Mouse (Mus musculus): ENCODE measurements around the gene Ttc14. TPM values are rescaled to one million over a fixed set of nuclear protein-coding genes. Genes with fewer than 3 reads are reported as not detected.

Ttc14 gene
- polyA plus RNA-seq (2015; fragmentation: Nextera tagmentation; extraction: Ambion mirVana), result 74.6 and 76.3 TPM in 2 replicates

GRCm38 (mm10) chr3:33799617-33800512, at the start of gene Ttc14:
Ttc14 (plus strand) TSS chr3:33799832.
- Histone ChIP-seq H3K27me3 (no peaks in the 10 kb centered on the region), H3K27ac (peak within 1 kb of the TSS; percentile 99), H3K4me3 (peak within 1 kb of the TSS; percentile 95), H3K4me1 (peaks cover 11% of the 10 kb centered on the region), H3K9ac (peak within 1 kb of the TSS; percentile 99), H3K4me2 (peak within 1 kb of the TSS; percentile 64), H3K9me3 (no peaks in the 10 kb centered on the region), H3K36me3 (peaks cover 10% of the 10 kb centered on the region)
- peak; percentile 98 for ATAC-seq (ENCODE audit: insufficient number of reproducible peaks, insufficient read depth, low FRiP score, low TSS enrichment, low read depth)
- under 1% methylated on average over 90 of the region's 90 CpGs for WGBS

- H3K4me1 ChIP-seq, result no peaks in the 10 kb centered on the region
- H3K9ac ChIP-seq, result no peak overlapping the region
- no peaks in the 10 kb centered on the region for H3K36me3 ChIP-seq
- no peak overlapping the region for H3K4me2 ChIP-seq
- H3K27ac ChIP-seq, result no peak overlapping the region
- no peaks in the 10 kb centered on the region for H3K27me3 ChIP-seq
- H3K4me3 ChIP-seq, result no peak overlapping the region
- ATAC-seq (ENCODE audit: insufficient number of reproducible peaks, insufficient read depth, low FRiP score, low TSS enrichment, low read depth), result no peak
- H3K9me3 ChIP-seq, result no peaks in the 10 kb centered on the region
These were observed 8.7 kb upstream of the Ttc14 start for GRCm38 (mm10) chr3:33790975-33791374.

GRCm38 (mm10) chr3:33800513-33800820, 835 bp downstream of the Ttc14 start:
- WGBS, result 0% methylated on average over 16 of the region's 16 CpGs
- ATAC-seq (ENCODE audit: insufficient number of reproducible peaks, insufficient read depth, low FRiP score, low TSS enrichment, low read depth), result no peak
- H3K4me3 ChIP-seq, result peak overlapping the region; percentile 95

GRCm38 (mm10) chr3:33807151-33807550, 7.5 kb downstream of the Ttc14 start:
- Histone ChIP-seq H3K36me3 (peaks cover 53% of the 10 kb centered on the region), H3K27me3 (no peaks in the 10 kb centered on the region), H3K4me2 (no peak overlapping the region), H3K27ac (no peak overlapping the region), H3K9me3 (no peaks in the 10 kb centered on the region), H3K4me3 (no peak overlapping the region), H3K4me1 (no peaks in the 10 kb centered on the region), H3K9ac (no peak overlapping the region)
- WGBS, result 70% methylated on average over 1 of the region's 1 CpGs
- no peak for ATAC-seq (ENCODE audit: insufficient number of reproducible peaks, insufficient read depth, low FRiP score, low TSS enrichment, low read depth)

More at GRCm38 (mm10) chr3:33800513-33800820, 835 bp downstream of the Ttc14 start:
- Histone ChIP-seq H3K36me3 (peaks cover 15% of the 10 kb centered on the region), H3K9me3 (no peaks in the 10 kb centered on the region), H3K27me3 (no peaks in the 10 kb centered on the region), H3K4me1 (peaks cover 11% of the 10 kb centered on the region), H3K27ac (peak overlapping the region; percentile 99), H3K4me2 (peak overlapping the region; percentile 64), H3K9ac (peak overlapping the region; percentile 99)

- no peak overlapping the region for H3K27ac ChIP-seq
- H3K9ac ChIP-seq, result no peak overlapping the region
- no peaks in the 10 kb centered on the region for H3K4me1 ChIP-seq
- H3K4me2 ChIP-seq, result no peak overlapping the region
- H3K27me3 ChIP-seq, result no peaks in the 10 kb centered on the region
- no peak overlapping the region for H3K4me3 ChIP-seq
- H3K9me3 ChIP-seq, result no peaks in the 10 kb centered on the region
- H3K36me3 ChIP-seq, result no peaks in the 10 kb centered on the region
- 45% methylated on average over 9 of the region's 9 CpGs for WGBS
- ATAC-seq (ENCODE audit: insufficient number of reproducible peaks, insufficient read depth, low FRiP score, low TSS enrichment, low read depth), result no peak
These were observed 24.7 kb downstream of the Ttc14 start for GRCm38 (mm10) chr3:33824135-33824946.

GRCm38 (mm10) chr3:33832351-33832750, 32.7 kb downstream of the Ttc14 start:
- no peak for ATAC-seq (ENCODE audit: insufficient number of reproducible peaks, insufficient read depth, low FRiP score, low TSS enrichment, low read depth)
- H3K9me3 ChIP-seq, result no peaks in the 10 kb centered on the region
- no peak overlapping the region for H3K27ac ChIP-seq
- 75% methylated on average over 10 of the region's 10 CpGs for WGBS
- no peak overlapping the region for H3K9ac ChIP-seq
- no peak overlapping the region for H3K4me3 ChIP-seq
- no peaks in the 10 kb centered on the region for H3K27me3 ChIP-seq
- H3K36me3 ChIP-seq, result no peaks in the 10 kb centered on the region
- no peaks in the 10 kb centered on the region for H3K4me1 ChIP-seq
- no peak overlapping the region for H3K4me2 ChIP-seq

- Histone ChIP-seq H3K9ac (no peak overlapping the region), H3K27ac (no peak overlapping the region), H3K4me3 (no peak overlapping the region), H3K27me3 (no peaks in the 10 kb centered on the region), H3K4me2 (no peak overlapping the region), H3K4me1 (no peaks in the 10 kb centered on the region), H3K9me3 (no peaks in the 10 kb centered on the region), H3K36me3 (no peaks in the 10 kb centered on the region)
- WGBS, result 92% methylated on average over 13 of the region's 13 CpGs
- no peak for ATAC-seq (ENCODE audit: insufficient number of reproducible peaks, insufficient read depth, low FRiP score, low TSS enrichment, low read depth)
These were observed 36.9 kb downstream of the Ttc14 start for GRCm38 (mm10) chr3:33836576-33836975.

- H3K27ac ChIP-seq, result no peak overlapping the region
These were observed 39.2 kb downstream of the Ttc14 start for GRCm38 (mm10) chr3:33838877-33839276.

GRCm38 (mm10) chr3:33843801-33844632, 44.4 kb downstream of the Ttc14 start, which contains the start of gene Ccdc39:
Ccdc39 (minus strand) TSS chr3:33844310.
- no peaks in the 10 kb centered on the region for H3K9me3 ChIP-seq
- H3K4me3 ChIP-seq, result peak within 1 kb of the TSS; percentile 60
- peaks cover 4% of the 10 kb centered on the region for H3K4me1 ChIP-seq
- H3K4me2 ChIP-seq, result peak within 1 kb of the TSS; percentile 84
- H3K36me3 ChIP-seq, result no peaks in the 10 kb centered on the region
- H3K9ac ChIP-seq, result peak within 1 kb of the TSS; percentile 77
- H3K27me3 ChIP-seq, result no peaks in the 10 kb centered on the region
- ATAC-seq (ENCODE audit: insufficient number of reproducible peaks, insufficient read depth, low FRiP score, low TSS enrichment, low read depth), result peak; percentile 84
- H3K27ac ChIP-seq, result 0 out of 2 replicates have a peak within 1 kb of the TSS, but pooled peaks have one; percentile 39
- 5% methylated on average over 26 of the region's 26 CpGs for WGBS

More at GRCm38 (mm10) chr3:33838877-33839276, 39.2 kb downstream of the Ttc14 start:
- H3K27me3 ChIP-seq, result no peaks in the 10 kb centered on the region
- H3K4me2 ChIP-seq, result no peak overlapping the region
- 64% methylated on average over 10 of the region's 10 CpGs for WGBS
- H3K9ac ChIP-seq, result no peak overlapping the region
- H3K36me3 ChIP-seq, result no peaks in the 10 kb centered on the region
- H3K9me3 ChIP-seq, result no peaks in the 10 kb centered on the region
- peaks cover 4% of the 10 kb centered on the region for H3K4me1 ChIP-seq
- ATAC-seq (ENCODE audit: insufficient number of reproducible peaks, insufficient read depth, low FRiP score, low TSS enrichment, low read depth), result no peak
- H3K4me3 ChIP-seq, result no peak overlapping the region

- H3K4me3 ChIP-seq, result no peak overlapping the region
- no peak for ATAC-seq (ENCODE audit: insufficient number of reproducible peaks, insufficient read depth, low FRiP score, low TSS enrichment, low read depth)
These were observed 47.0 kb downstream of the Ttc14 start for GRCm38 (mm10) chr3:33846639-33847038.

GRCm38 (mm10) chr3:33850856-33851255, 51.2 kb downstream of the Ttc14 start:
- Histone ChIP-seq H3K9me3 (no peaks in the 10 kb centered on the region), H3K4me3 (no peak overlapping the region), H3K4me2 (no peak overlapping the region), H3K9ac (no peak overlapping the region), H3K27ac (no peak overlapping the region), H3K4me1 (no peaks in the 10 kb centered on the region), H3K36me3 (no peaks in the 10 kb centered on the region), H3K27me3 (no peaks in the 10 kb centered on the region)
- ATAC-seq (ENCODE audit: insufficient number of reproducible peaks, insufficient read depth, low FRiP score, low TSS enrichment, low read depth), result no peak
- 90% methylated on average over 4 of the region's 4 CpGs for WGBS

More at GRCm38 (mm10) chr3:33846639-33847038, 47.0 kb downstream of the Ttc14 start:
- no peak overlapping the region for H3K27ac ChIP-seq
- H3K4me2 ChIP-seq, result no peak overlapping the region
- peaks cover 4% of the 10 kb centered on the region for H3K4me1 ChIP-seq
- H3K27me3 ChIP-seq, result no peaks in the 10 kb centered on the region
- WGBS, result 77% methylated on average over 6 of the region's 6 CpGs
- H3K9ac ChIP-seq, result no peak overlapping the region
- H3K36me3 ChIP-seq, result no peaks in the 10 kb centered on the region
- no peaks in the 10 kb centered on the region for H3K9me3 ChIP-seq
